Mouse (Mus musculus): Measurements from ENCODE around the gene Prrxl1. TPM values are rescaled to one million over a fixed set of nuclear protein-coding genes. Genes with fewer than 3 reads are reported as not detected.

The Prrxl1 gene
- under 1 TPM; 0.57 to 0.73 TPM for total RNA-seq (2021)
- long read RNA-seq, experiment 1, partial matches to known transcripts = 1 of 2 reads
- long read RNA-seq, experiment 1, other reads (novel, unspliced or antisense) = 0 of 2 reads
- long read RNA-seq, experiment 2 = 0 reads

DNA sequence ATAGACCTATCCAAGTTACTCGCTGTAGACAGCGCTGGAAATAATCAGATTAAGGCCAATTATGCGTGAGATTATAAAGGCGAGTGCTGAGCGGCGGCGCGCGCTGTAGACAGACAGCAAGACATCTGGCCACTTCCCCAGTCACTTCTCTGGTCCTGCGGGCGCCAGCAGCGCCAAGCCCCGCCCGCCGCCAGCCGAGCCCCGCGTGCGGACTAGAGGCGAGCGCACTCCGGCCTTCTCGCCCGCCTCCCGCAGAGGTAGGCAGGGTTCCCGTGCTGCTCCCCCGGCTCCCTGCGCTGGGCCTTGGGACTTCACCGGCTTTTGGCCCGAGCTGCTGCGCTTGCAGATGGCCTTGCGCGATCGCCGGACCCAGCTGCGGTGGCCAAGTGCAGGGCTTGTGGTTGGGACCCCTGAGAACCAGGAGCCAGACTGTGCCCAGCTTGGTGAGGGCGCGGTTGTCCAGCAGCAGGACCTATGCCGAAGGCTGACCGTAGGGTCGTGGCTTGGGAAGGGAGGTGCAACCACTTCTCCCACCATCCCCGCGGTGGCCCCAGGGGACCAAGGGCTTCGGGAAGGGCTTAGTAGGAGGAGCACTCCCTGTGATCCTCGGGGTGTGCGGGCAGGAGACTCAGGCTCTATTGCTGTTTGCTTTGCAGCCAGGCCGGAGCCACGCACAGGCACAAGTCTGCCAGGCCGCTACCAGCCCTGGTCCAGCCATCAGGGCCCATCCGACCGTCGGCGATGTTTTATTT, at the start of gene Prrxl1:
Gene Prrxl1 (plus strand): TSS at position 118 of the 752 bp plus-strand sequence.
- DNase-seq = peak; percentile 52

GRCm38 (mm10) chr14:32551854-32552253, 47.4 kb upstream of the Prrxl1 start:
- no peak for DNase-seq

- DNase-seq = no peak
Observed at GRCm38 (mm10) chr14:32553198-32553903, 45.9 kb upstream of the Prrxl1 start.

DNA sequence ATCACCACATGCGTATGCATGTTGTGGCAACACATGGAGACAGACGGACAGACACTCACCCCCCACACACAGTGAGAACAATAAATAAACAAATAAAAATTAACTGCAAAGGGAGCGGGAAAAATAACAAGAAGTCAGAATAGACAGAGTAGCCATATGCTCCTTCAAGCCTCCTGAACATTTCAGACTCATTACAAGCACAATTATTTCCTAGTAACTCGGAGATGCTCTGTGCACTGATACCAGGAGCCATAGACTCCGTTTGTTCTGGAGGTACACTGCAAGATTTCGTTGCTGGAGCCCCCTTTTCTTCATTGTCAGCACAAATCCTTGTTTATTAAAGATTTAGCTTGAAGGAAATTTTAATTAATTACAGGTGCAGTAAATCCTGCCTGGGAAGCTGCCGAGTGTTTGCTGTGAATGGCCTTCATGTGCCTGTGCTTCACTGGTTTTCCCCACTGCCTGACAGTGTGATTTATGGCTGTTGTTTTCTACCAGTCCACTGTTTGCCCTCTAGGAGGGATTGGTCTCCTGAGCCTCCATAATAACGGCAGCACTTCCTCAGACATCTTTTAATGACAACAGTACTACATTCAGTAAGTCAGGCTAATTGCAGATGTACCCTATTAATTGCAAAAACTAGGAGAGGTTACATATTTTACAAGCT, 44.2 kb upstream of the Prrxl1 start:
- no peak for DNase-seq

GRCm38 (mm10) chr14:32561428-32561827, 37.8 kb upstream of the Prrxl1 start:
- DNase-seq = no peak

GRCm38 (mm10) chr14:32563661-32564060, 35.5 kb upstream of the Prrxl1 start:
- no peak for DNase-seq

DNA sequence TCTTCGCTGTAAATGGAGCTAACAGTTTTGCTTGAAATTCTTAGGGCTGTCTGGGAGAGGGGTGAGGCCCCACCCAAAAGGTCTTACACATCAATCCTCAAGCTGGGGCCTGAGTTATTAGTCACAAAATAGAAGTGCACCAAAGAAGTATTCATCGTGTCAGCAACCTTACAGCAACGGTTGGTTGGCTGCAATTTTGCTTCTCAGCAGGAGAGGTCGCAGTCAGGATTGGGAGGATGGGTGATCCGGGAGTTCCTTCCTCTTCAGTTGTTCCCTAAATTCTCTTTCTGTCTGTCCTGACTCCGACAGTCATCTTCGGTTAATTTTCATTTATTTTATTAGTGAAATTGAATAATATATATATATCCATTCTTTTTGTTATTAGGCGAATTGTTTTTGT, 26.7 kb upstream of the Prrxl1 start:
- no peak for DNase-seq

DNA sequence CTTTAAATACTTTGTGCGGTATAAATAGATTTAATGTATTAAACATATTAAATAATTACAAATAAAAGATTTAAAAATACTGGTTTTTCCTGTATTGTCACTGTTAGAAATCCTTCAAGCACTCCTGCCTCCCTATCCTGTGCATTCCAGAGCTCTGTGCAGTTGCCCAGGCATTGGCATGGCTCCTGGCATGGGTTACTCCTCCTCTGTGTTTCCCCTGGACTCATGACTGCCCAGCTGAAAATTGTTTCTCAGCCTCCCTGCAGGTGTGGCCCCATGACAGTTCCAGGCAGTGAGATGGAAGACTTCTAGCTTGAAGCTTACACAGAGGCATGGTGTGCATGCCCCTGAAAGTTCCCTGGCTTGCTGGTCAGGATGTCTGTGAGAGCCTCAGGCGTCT, 20.8 kb upstream of the Prrxl1 start:
- no peak for DNase-seq

DNA sequence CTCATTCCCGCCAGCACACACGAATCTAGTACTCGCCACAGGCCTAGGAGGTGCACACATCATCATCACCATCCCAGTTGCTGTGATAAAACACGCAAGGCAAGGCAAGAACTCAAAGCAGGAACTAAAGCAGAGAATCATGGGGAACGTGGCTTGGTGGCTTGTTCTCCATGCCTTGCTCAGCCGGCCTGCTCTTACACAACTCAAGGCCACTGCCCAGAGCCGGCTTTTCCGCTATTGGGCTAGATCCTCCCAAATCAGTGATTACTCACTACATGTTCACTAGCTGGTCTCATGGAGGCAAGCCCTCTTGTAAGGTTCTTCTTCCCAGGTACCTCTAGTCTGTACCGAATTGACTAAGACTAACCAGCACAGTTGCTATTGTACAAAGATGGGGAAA, 15.5 kb upstream of the Prrxl1 start:
- DNase-seq = peak; percentile 35

DNA sequence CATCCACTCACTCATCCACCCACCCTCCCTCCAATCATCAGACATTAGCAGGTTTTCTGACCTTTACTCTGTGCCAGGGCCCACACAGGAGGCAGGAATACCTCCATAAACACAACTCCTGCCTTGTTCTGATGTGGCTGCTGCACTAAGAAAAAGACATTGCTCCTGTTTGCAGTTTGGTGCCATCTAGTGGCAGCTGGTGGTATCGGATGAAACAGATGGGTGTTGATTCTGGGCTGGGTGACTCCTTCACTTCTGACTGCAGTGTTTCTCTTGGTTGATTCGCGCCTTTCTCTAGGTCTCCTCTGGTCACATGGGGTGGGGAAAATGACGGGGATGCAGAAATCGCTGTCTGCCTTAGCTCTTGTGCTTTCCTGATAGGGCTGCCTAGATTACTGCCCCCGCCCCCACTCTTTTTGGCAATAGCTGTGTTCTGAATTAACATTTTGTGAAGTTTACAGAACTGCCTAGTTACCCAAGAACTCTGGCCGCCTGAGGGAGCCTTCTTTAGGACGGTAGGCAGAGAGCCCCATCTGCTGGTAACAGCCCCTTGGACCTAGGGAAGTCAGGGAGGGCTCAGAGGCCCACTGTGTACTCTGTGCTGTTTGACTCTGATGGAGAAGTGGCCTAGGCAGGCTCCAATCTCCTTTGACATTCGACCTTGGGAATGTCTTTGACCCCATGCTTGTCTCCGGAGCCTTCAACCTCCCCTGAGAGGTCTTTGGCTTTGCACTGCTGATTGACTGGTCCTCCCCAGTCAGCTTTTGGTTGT, 12.0 kb upstream of the Prrxl1 start:
- DNase-seq = peak; percentile 85

- DNase-seq = no peak
Observed at GRCm38 (mm10) chr14:32590377-32590776, 8.8 kb upstream of the Prrxl1 start.

DNA sequence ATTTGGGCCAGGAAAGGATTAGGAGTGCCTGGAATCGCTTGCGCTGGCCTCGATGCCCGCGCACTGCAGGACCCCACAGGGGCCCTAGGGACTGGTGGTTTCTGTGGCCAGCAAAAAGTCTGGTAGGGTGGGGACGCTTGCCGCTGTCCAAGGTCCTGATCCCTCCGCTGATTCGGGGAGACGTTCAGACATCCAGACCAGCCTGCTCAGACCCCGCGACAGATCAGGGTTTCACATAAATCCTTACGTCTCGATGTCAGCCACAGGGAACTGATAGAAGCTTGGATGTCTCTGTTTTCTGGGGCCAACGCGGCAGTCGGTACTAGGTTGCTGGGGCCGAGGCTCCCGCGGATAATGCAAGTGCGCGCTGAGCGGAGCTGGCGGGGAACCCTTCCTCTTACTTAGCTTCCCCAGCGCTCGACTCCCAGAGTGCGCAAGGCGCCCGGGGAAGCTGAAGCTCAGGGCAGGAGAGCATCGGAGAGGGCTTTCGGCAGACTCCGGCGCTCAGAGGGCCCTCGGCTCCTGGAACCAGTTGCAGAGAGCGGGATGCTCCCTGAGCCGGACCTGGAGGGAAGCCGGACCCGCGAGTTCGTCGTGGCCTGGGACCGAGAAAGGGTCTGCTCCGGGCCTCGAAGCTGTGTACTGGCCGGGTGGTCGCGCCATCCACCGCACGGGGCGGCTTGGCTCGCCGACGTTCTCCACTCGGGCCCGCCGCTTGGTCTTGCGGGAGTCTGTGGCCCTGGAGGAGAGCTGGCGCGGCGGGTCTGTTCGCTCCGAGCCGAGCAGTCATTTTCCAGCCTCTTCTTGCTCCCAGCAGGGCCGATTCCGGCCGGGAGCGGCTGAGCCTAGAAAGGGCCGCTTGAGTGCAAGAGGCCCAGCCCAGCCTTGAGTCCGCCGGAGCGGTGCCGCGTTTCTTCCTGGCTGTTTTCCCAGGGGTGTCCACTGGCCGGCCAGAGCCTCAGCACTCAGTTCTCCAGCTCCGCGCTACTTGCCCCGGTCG, 1.7 kb upstream of the Prrxl1 start:
- peak; percentile 89 for DNase-seq

DNA sequence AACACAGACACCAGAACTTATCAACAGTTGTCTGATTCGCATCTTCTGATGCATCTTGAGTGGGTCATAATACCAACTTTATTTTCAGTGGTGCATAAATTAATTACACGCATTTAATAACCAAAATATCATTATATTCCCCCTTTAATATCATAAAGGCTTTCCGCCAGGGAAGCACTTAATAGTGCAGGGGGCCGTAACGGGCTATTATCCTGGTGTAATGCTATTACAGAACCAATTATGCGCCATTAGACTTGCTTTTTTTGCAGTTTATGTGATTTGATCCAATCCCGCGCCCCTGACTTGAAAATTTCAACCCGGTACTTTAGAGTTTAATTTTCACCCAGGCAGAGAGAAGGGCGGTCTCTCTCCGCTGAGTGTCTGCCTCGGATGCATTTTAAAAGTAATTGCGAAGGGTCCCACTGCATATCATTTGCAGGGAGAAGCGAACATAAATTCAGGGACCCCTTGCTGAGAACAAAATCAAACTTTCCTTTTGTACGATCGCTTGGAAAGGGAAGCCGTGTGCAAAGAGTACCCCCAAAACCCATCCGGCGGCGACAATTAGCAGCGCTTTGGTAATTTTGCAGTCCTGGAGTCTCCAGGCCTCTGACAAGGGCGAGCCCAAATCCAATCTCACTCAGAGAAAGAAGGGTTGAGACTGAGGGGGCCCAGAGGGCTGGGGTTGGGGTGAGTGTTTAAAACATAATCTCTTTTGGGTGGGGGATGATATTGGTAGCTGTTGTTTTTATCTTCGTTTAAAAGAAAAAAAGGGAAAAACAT, 579 bp upstream of the Prrxl1 start:
- no peak for DNase-seq

DNA sequence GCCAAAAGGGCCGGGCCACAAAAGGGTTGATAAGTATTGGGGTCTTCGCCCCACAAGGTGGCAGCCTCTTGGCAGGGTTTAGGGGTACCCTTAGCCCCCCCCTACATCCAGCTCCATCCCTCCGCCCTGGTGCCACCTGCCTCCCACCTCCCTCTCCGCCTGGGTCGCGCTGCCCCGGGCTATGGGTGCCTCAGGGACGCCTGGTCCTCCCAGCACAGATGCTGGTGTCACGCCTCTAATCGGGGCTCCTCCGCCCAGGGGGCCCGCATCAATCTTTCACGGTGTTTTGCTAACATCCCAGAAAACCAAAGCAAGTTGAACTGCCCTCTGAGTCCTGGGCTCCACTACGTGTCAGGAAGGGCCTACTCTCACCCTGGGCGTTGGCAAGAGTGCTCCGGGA, 903 bp downstream of the Prrxl1 start:
- no peak for DNase-seq

- no peak for DNase-seq
Observed at GRCm38 (mm10) chr14:32605508-32605907, 6.3 kb downstream of the Prrxl1 start.

DNA sequence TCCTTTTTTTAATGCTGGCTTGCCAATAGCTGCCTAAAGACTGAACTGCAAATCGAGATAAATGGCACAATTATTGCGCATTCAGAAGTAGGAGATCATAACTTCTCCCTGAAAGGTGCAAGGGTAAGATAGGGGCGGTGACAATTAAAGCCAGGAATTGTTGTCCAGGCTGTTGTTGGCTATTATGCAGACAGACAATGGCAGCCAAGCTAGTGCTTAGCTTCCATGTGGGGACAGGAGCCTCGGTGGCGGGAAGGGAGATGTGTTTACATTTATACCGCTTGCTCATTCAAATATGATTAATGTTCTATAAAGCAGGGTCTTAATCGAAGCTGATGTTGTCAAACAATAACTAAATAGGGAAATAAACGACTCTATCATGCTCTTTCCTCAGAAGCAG, 7.1 kb downstream of the Prrxl1 start:
- DNase-seq = no peak

GRCm38 (mm10) chr14:32609392-32609791, 10.2 kb downstream of the Prrxl1 start:
- DNase-seq = peak; percentile 80

DNA sequence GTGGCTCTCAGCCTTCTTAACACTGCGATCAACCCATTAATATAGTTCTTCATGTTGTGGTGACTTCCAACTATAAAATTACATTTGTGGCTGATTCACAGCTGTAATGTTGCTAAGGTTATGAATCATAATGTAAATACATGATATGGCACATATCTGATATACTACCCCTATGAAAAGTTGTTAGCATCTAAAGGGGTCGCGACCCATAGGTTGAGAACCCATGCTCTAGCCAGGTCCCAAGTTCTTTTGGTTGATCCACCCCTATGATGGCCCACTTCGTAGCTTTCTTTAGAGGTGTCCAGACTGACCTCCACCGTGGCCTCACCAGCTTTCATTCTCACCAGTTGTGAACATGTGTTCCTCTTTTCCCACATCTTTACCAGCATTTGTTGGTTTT, 18.0 kb downstream of the Prrxl1 start:
- no peak for DNase-seq

DNA sequence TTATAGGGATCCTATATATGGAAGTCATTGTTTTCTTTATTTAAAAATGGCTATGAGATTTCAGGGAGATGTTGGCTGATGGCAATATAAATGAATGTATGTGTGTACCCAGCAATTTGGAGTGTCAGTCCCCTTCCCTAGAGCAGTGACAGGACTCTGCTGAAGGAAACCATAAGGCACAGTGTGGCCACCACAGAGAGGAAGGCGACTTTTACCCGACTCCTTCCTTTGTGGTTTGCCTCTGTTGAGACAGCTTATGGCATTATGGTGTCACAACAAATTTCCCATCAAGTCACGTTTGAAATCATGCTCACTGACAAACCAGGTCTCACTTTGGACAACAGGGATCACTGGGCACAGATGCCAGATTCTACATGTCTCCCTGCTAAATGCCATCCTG, 25.0 kb downstream of the Prrxl1 start:
- DNase-seq = no peak

- no peak for DNase-seq
Observed at GRCm38 (mm10) chr14:32624811-32625210, 25.6 kb downstream of the Prrxl1 start.
